Mouse (Mus musculus): ENCODE measurements around the gene Otop2.

The Otop2 gene

GRCm38 (mm10) chr11:115306863-115307262, at the start of gene Otop2:
TSS of gene Otop2 (plus strand) at chr11:115307163.
- in situ Hi-C loops (cut with MboI; ENCODE audit: unreplicated experiment in 2 of 2) = no loop called here

DNA sequence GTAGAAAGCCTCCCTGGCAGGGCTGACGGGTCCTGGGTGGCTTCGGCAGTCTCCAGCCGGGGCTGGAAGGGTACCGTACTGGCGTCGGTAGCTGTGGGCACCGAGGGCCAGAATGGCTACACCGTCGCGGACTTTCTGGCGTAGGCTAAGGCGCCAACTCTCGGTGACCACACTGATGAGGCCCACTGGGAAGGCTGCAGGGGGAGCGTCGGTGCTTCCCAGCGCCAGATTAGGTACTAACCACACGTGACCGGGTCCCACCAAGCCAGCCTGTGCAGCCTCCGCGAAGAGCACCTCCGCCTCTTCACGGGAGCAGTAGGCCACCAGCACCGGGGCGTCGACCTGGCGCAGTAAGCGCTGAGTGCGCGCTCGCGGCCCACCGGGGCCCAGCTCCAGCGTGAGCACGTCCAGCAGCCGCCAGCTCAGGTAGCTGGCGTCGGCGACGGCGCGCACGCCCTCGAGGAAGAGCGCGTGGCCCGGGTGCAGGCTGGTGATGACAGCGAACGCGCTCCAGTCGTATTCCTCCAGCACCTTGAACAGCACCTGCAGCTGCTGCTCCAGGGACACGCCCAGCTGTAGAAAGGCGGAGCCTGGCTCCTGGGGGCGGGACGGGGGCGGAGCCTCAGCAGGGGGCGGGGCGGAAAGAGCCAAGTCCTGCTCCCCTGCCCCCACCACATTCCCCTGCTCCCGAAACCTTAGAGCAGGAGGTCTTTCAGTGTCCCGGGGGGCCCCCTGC, 49.0 kb upstream of the Otop2 start:
- in situ Hi-C loops (cut with MboI; ENCODE audit: unreplicated experiment in 2 of 2) = loop anchor here in 1 of 2 experiments (25.0 kb wide), 1 partner anchor 96 kb away; the partner anchor contains the start of gene Slc9a3r1

DNA sequence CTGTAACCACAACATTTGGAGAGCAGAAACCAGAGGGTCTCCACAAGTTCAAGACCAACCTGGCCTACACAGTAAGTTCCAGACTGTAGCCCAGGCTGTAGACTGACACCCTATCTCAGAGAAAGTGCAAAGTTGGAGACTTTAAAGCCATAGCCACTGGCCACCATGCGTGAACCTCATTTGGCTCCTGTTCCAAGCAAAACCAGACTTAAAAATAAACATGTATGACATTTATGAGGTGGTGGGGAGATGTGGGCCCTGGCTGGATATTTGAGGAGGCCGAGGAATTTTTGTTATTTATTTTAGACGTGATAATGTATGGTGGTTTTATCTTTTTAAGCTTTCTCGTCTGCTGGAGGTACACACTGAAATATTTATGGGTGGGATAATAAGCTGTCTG, 47.8 kb upstream of the Otop2 start:
- in situ Hi-C loops (cut with MboI; ENCODE audit: unreplicated experiment in 2 of 2) = loop anchor here in 1 of 2 experiments (25.0 kb wide), 1 partner anchor 97 kb away; the partner anchor contains the start of gene Slc9a3r1

- in situ Hi-C loops (cut with MboI; ENCODE audit: unreplicated experiment in 2 of 2) = loop anchor here in 1 of 2 experiments (25.0 kb wide), 1 partner anchor 101 kb away; the partner anchor contains the start of gene Slc9a3r1
Measured at GRCm38 (mm10) chr11:115262954-115263353, 44.0 kb upstream of the Otop2 start.

- in situ Hi-C loops (cut with MboI; ENCODE audit: unreplicated experiment in 2 of 2) = loop anchor here in 1 of 2 experiments (25.0 kb wide), 1 partner anchor 102 kb away; the partner anchor contains the start of gene Slc9a3r1
Measured at GRCm38 (mm10) chr11:115264136-115264861, 42.7 kb upstream of the Otop2 start.

GRCm38 (mm10) chr11:115264862-115265668, 41.9 kb upstream of the Otop2 start:
- in situ Hi-C loops (cut with MboI; ENCODE audit: unreplicated experiment in 2 of 2) = loop anchor here (5.0 to 25.0 kb wide), 3 partner anchors 33 to 103 kb away; partner anchors contain the start of gene Slc9a3r1 (in 1 of the 2)

- in situ Hi-C loops (cut with MboI; ENCODE audit: unreplicated experiment in 2 of 2) = loop anchor here (5.0 to 25.0 kb wide), 3 partner anchors 34 to 104 kb away; partner anchors contain the start of gene Slc9a3r1 (in 1 of the 2)
Measured at GRCm38 (mm10) chr11:115265771-115266399, 41.1 kb upstream of the Otop2 start.

DNA sequence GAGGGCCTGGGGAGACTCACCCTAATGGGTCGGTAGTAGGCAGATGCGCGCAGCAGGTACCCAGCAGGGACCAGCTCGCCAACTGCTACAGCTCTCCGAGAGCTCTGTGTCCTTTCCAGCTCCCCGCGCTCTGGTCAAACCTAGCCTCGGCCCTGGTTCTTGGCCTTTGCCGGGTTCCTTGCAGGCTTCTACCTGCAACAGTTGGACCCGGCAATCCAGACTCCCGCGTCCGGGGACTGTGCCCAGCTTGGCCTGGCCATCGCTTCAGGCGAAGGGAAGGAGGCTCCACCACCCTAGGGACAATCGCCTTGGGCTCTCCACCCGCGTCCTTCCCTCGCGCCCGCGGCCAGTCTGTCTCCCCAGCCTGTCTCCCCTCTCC, 40.6 kb upstream of the Otop2 start:
- in situ Hi-C loops (cut with MboI; ENCODE audit: unreplicated experiment in 2 of 2) = loop anchor here (5.0 to 25.0 kb wide), 3 partner anchors 34 to 104 kb away; partner anchors contain the start of gene Slc9a3r1 (in 1 of the 2)

GRCm38 (mm10) chr11:115267061-115267883, 39.7 kb upstream of the Otop2 start, which contains the start of gene Grin2c:
TSS of gene Grin2c (minus strand) at chr11:115267243.
- in situ Hi-C loops (cut with MboI; ENCODE audit: unreplicated experiment in 2 of 2) = loop anchor here (5.0 to 25.0 kb wide), 3 partner anchors 35 to 105 kb away; partner anchors contain the start of gene Slc9a3r1 (in 1 of the 2)

DNA sequence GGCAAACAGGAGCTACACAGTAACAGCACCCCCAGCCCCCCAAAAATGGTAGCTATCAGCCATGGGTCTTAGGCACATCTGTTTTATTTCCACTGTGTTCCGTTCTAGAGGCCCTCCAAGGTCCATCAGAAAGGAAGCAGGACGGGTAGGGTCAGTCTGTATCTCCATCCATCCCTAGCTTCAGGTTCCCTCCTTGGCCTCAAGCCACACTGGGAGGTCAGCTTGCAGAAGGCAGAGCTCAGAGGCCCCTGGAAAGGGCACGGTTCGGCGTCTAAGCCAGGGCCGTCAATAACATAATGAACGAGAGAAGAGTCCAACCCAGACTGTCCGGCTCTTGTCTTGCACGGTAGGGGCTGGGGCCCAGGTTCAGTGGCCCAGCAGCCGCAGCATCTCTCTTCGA, 39.0 kb upstream of the Otop2 start:
- in situ Hi-C loops (cut with MboI; ENCODE audit: unreplicated experiment in 2 of 2) = loop anchor here (5.0 to 25.0 kb wide), 3 partner anchors 36 to 106 kb away; partner anchors contain the start of gene Slc9a3r1 (in 1 of the 2)

DNA sequence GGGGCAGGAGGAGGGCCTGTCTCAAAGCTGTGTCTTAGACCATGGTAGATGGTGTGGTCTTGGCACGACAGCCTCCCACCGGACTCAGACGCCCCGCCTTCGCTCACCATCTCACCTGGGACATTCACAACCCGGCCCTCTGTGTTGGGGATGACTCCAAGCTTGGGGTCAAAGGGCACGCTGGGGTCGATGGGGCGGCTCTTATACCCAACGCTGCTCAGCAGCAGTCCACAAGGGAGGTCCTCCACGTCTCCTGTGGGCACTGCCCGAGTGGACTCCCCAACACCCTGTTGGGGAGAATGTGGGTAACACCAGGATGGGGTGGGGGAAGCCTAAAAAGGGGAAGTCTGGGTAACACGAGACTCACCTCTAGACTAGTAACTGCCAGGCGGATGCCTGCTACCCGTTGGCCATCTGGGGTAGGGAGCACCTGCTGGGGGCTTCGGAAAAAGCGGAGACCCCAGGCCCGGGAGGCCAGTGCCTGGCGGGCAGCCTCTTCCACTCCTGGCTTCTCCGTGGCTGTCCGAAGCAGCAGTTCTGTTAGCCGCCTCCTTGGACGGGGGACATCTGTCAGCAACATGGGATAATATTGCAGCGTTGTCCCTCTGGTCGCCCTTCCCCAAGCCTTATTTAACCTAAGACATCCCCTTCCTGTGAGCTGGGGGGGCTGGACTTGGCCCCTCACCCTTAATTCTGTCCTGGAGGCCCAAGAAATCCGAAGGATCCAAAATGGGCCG, 37.5 kb upstream of the Otop2 start:
- in situ Hi-C loops (cut with MboI; ENCODE audit: unreplicated experiment in 2 of 2) = loop anchor here (5.0 to 25.0 kb wide), 5 partner anchors 37 to 187 kb away; partner anchors contain the start of genes Rab37 (in 1 of the 2) and Slc9a3r1 (in 1 of the 2)

GRCm38 (mm10) chr11:115270148-115270861, 36.7 kb upstream of the Otop2 start:
- in situ Hi-C loops (cut with MboI; ENCODE audit: unreplicated experiment in 2 of 2) = loop anchor here (5.0 to 25.0 kb wide), 4 partner anchors 68 to 188 kb away; partner anchors contain the start of genes Rab37 (in 1 of the 2) and Slc9a3r1 (in 1 of the 2)

DNA sequence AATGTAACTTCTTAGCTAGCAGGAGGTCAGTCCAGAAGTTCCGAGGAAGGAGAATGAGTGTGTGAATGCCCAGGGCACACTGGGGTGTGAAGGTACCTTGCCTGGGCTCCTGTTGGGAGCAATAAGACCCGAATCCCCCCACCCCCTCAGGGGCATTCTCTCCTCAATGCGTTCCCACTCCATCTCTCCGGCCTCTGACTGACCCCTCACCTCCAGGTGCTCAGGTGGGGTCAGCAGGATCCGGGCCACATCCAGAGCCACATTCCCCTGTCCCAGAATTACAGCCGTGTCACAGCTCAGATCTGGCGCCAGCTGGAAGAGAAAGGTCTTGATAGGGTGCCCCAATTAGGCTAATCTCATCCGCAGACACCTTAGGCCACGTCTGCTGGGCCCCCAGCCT, 35.9 kb upstream of the Otop2 start:
- in situ Hi-C loops (cut with MboI; ENCODE audit: unreplicated experiment in 2 of 2) = loop anchor here (5.0 to 25.0 kb wide), 4 partner anchors 69 to 189 kb away; partner anchors contain the start of genes Rab37 (in 1 of the 2) and Slc9a3r1 (in 1 of the 2)

GRCm38 (mm10) chr11:115271481-115271880, 35.5 kb upstream of the Otop2 start:
- in situ Hi-C loops (cut with MboI; ENCODE audit: unreplicated experiment in 2 of 2) = loop anchor here (5.0 to 25.0 kb wide), 4 partner anchors 69 to 189 kb away; partner anchors contain the start of genes Rab37 (in 1 of the 2) and Slc9a3r1 (in 1 of the 2)

- in situ Hi-C loops (cut with MboI; ENCODE audit: unreplicated experiment in 2 of 2) = loop anchor here (5.0 to 25.0 kb wide), 4 partner anchors 71 to 191 kb away; partner anchors contain the start of genes Rab37 (in 1 of the 2) and Slc9a3r1 (in 1 of the 2)
Measured at GRCm38 (mm10) chr11:115272894-115273498, 34.0 kb upstream of the Otop2 start.

GRCm38 (mm10) chr11:115273735-115274134, 33.2 kb upstream of the Otop2 start:
- in situ Hi-C loops (cut with MboI; ENCODE audit: unreplicated experiment in 2 of 2) = loop anchor here (5.0 to 25.0 kb wide), 4 partner anchors 71 to 191 kb away; partner anchors contain the start of genes Rab37 (in 1 of the 2) and Slc9a3r1 (in 1 of the 2)
